Mouse (Mus musculus): ENCODE measurements at regions not wholly inside any gene's neighbourhood (a gene's known extent, or its start where the extent isn't known, plus 50 kb on each side); places are given as distances from the start of the nearest gene placed in this dataset.

- TF ChIP-seq POLR2A (IDR thresholded peaks at IDR 0.05; ENCODE audit: borderline replicate concordance, extremely low read depth, insufficient read depth, insufficient read length, poor library complexity, severe bottlenecking) (no peak), CTCF (IDR thresholded peaks at IDR 0.05; ENCODE audit: borderline replicate concordance, extremely low read depth, insufficient read depth, insufficient read length) (no peak)
These were observed 527.4 kb upstream of the A1bg start for GRCm38 (mm10) chr15:61450217-61450616.

Data from brain, embryonic 14.5 days (tissue).